Mouse (Mus musculus) brain, embryonic 14.5 days (tissue): ENCODE results near the gene Rnf40. TPM values are rescaled to one million over a fixed set of nuclear protein-coding genes. Genes with fewer than 3 reads are reported as not detected.

Experiments
- DNase-seq: peaks from one replicate; pipeline ENCODE4 v3.0.0-alpha.2; 2011; ENCODE audit warnings: low read depth
- CTCF ChIP-seq: fragments of 200-500 bp; IDR thresholded peaks from 2 replicates; pipeline ENCODE4 v1.5.1; 2012; ENCODE audit warnings: inconsistent platforms, mild to moderate bottlenecking, moderate library complexity, borderline replicate concordance; ENCODE audit not compliant: insufficient read depth, insufficient read length; ENCODE audit errors: extremely low read depth
- POLR2A ChIP-seq: fragments of 200-500 bp; IDR thresholded peaks from 2 replicates; pipeline ENCODE4 v1.6.1; 2012; ENCODE audit warnings: mild to moderate bottlenecking, inconsistent platforms, borderline replicate concordance; ENCODE audit not compliant: poor library complexity, insufficient read depth, insufficient read length, severe bottlenecking; ENCODE audit errors: extremely low read depth
- polyA plus RNA-seq: library from polyadenylated mRNA; depleted of rRNA; stranded (reverse); fragments of >200 nt; gene quantifications from 2 replicates; pipeline ENCODE4 v1.2.3, GENCODE M21; 2012

Gene Rnf40
- polyA plus RNA-seq, 1 experiment: 56.0 TPM

DNA sequence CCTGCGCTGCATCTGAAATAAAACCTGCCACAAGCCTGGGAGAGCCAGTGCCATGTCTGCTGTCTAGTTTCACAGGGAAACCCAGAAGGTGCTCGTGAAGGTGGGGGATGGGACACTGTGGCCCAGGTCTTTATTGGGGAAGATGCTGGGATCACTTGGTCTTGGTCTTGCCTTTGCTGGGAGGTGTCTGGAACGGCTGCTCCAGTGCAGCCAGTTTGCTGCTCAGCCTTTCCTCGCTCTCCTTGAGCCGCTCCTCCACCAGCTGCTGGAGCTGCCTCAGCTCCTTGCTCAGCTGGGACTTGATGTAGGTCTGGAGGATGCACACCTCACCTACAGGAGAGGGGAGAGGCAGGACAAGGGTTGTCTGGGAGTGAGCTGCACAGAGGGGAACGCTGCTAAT, 5.3 kb upstream of the Rnf40 start:
- TF ChIP-seq CTCF (no peak), POLR2A (no peak)
- DNase-seq: no peak

DNA sequence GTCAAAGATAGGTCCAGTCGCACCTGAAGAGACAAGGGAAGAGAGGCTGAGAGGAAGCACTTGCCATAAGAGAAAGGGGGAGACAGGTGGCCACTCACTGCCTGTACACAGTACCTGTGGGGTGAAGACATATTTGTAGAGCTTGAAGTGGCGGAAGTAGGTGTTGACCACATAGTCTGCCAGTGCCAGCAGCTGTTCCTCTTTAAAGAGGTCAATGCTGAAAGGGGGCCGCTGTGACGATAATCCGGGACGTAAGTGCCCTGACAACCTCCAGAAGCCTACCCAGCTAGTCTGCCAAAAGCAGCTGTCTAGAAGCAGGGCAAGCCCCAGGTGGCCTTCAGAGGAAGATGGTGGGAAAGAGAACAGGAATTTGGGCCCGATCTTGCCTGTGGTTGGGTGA, 3.5 kb upstream of the Rnf40 start:
- DNase-seq: no peak

DNA sequence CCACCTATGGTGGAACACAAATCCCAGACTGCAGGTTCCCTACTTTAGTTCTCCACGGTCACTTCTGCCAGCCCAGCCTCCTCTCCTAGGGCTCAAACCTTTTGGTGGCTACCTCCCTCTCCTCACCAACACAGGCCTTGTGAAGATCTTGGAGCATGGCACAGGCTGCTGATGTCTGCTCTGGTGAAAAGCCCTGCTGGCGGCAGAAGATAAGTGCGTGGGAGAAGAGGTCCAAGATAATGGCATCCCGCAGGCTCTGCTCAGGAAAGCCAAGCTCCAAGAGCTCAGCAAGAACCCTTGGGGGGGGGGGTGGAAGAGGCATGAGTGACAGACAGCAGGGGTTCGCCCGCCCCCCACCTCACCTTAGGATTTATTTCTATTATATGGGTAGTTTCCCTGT, 2.4 kb upstream of the Rnf40 start:
- TF ChIP-seq CTCF: no peak
- no peak for TF ChIP-seq POLR2A
- DNase-seq: no peak

More for the DNA sequence above, 3.5 kb upstream of the Rnf40 start:
- no peak for TF ChIP-seq POLR2A
- TF ChIP-seq CTCF: no peak

DNA sequence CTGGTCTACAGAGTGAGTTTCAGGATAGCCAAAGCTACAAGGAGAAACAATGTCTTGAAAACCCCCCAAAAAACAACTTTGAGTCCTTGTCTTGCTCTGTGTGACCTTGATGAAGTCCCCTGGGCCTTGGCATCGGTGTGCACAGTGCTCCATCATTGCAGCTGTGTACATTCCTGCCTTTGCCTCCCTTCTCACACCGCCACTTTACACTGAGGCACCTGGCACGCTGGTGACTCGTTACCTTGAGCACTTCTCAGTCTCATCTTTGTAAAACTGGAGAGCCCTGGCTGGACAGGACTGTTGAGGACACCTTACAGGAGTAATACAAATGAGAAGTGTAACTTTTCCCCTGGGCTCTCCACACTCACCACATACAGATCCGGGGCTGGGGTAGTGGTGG, 1.4 kb upstream of the Rnf40 start:
- DNase-seq: no peak
- TF ChIP-seq POLR2A (no peak), CTCF (no peak)

DNA sequence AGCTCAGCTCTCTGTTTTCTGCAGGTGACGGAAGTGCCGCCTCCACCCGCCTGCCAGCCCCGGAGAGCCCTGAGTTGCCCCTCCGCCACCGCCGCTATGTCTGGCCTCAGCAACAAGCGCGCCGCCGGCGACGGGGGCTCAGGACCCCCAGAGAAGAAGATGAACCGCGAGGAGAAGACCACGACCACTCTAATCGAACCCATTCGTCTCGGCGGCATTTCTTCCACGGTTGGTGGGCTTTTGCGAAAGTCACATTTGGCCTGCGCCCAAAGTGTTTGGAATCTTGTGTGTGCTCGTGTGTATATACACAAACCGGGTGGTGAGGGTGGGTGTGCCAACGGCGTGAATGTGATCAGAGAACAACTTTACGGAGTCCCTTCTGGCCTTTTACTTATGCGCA, 334 bp downstream of the Rnf40 start:
- TF ChIP-seq POLR2A: no peak
- TF ChIP-seq CTCF: no peak
- peak; percentile 3 for DNase-seq

DNA sequence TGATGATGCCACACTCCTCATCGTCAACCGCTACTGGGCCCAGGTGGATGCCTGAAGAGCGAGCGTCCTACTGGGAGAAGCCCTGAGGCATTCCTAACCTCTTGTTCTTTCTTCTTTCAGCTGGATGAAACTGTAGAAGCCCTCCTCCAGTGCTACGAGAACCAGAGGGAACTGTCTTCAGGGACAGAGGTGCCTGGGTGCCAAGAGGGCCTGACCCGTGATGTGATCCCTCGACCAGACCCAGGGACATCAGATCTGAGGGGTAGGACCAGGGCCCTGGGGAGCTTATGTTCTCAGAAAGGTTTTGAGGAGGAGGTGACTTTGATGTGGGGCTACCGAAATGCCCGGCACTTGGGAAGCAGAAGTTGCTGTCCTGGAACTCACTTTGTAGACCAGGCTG, 1.1 kb downstream of the Rnf40 start:
- DNase-seq: no peak
- no peak for TF ChIP-seq CTCF
- no peak for TF ChIP-seq POLR2A

DNA sequence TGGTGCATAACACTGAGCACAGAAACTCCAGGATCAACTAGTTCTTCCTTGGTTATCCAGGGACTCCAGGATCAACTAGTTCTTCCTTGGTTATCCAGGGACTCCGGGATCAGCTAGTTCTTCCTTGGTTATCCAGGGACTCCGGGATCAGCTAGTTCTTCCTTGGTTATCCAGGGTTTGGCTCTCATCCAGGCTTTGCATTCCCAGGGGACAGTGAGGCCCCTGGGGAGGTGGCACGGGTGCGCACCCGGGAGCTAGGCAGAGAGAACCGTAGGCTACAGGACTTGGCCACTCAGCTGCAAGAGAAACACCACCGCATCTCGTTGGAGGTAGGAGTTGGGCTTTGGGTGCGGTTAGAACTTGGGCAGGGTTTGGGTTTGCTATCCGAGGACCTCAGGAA, 2.5 kb downstream of the Rnf40 start:
- TF ChIP-seq CTCF (no peak), POLR2A (no peak)
- no peak for DNase-seq

DNA sequence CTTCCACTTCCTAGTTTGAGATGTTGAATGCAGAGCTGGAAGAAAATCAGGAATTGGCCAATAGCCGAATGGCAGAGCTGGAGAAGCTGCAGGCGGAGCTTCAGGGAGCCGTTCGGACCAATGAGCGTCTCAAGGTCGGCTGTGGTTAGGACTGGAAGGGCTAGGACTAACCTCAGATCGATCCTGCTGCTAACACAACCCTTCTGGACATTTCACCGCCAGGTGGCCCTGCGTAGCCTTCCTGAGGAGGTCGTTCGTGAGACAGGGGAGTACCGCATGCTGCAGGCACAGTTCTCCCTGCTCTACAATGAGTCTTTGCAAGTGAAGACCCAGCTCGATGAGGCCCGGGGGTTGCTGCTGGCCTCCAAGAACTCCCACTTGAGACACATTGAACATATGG, 4.0 kb downstream of the Rnf40 start:
- no peak for DNase-seq
- TF ChIP-seq POLR2A (no peak), CTCF (no peak)

DNA sequence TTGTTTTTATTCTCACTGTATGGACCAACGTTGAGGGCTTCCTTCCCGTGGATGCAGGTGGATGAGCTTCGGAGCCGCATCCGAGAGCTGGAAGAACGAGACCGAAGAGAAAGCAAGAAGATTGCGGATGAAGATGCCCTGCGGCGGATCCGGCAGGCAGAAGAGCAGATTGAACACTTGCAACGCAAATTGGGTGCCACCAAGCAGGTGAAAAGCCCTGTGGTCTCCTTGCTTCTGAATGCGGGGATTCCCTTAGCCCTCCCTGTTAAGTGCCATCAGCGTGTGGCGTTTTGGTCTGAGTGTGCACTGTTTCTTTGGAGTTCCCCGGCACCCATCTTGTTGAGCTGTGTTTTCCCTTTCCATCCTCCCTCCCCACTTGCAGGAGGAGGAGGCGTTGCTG, 8.2 kb downstream of the Rnf40 start:
- TF ChIP-seq CTCF (no peak), POLR2A (no peak)
- DNase-seq: no peak

DNA sequence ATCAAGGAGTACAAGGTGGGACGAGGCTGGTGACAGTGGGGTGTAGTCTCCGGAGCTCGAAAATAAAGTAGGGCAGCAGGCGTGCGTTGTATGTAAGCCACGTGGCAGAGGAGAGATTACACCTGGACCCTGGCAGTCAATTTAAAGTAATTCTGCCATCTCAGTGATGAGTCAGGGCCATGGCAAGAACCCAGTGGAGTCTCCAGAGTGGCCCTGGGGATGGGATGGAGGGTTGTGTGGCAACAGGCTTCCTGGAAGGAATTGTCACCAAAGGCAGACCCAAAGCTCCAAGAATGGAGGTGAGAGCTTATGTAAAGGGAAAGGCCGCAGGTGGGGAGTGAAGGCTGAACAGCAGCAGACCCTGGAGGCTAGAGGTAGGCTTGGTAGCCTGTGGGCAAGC, 12.0 kb downstream of the Rnf40 start:
- DNase-seq: no peak
- no peak for TF ChIP-seq POLR2A
- TF ChIP-seq CTCF: no peak

DNA sequence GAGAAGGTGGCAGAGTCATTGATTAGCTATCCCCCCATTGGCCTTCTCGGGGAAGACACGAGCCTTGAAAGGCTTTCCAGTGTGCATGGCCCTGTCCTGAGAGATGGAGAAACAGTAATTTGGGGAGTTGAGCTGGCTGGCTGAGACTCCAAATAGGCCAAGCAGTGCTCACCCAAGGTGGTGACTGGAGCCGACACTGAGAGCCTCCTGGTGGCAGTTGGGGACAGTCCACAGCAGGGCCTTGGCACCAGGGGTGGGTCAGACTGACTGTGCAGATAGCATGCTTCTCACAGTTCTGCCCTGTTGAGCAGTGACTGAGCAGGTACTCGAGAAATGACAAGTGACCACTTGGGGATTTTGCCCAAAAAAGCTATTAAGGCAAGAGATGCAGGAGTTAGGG, 13.2 kb downstream of the Rnf40 start:
- DNase-seq: no peak
- TF ChIP-seq POLR2A (no peak), CTCF (no peak)

DNA sequence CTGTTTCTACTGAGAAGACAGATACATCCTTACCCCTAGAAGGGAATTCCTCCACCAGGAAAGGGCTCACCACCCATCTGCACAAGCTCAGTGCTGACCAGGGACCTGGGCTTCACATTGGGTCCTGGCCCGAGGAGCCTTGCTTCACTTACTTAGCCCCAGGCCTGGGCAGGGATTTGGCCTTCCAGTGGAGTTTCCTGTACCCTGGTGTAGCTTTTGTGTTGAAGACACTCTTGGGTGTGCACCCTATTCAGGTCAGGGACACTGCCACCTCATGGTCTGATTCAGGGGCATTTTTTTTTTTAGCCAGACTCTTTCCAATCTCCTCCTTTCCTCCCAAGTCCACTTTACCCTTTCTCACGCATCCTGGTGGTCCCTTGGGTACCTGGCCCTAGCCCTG, 14.3 kb downstream of the Rnf40 start:
- no peak for TF ChIP-seq POLR2A
- DNase-seq: no peak

DNA sequence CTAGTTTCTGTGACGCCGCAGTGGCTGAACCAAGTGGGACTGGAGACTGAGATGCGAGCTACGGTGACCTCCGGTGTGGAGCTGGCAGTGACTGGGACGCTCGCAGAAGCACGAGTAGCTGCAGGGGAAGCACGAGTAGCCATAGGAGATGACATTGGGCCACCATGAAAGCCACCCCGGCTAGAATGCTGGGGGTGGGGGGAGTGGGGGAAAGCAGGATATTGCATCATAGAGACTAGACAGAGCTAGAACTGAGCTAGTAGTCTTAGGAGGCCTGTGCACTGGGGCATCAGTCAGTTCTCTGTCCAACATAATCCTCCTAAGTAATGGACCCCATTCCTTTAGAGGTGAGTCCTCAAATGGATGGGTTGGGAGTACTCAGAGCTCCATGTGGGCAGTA, 15.7 kb downstream of the Rnf40 start:
- no peak for DNase-seq
- TF ChIP-seq POLR2A: no peak
- TF ChIP-seq CTCF: no peak
